Mouse (Mus musculus) heart, postnatal 25 days (tissue): Measurements from ENCODE around the gene Car15. TPM values are rescaled to one million over a fixed set of nuclear protein-coding genes. Genes with fewer than 3 reads are reported as not detected.

ENCODE experiments used
- DNase-seq: peaks from one replicate; pipeline ENCODE4 v3.0.0; 2022; ENCODE audit warnings: low spot score
- intact Hi-C: fragments of 180-260 bp; cut with DNase I; formaldehyde crosslinking; loops from one replicate; pipeline ENCODE4 v1.15.1; 2025
- total RNA-seq, 2 experiments: library from RNA; stranded (reverse); gene quantifications; 2 replicates each; pipeline ENCODE4 v1.2.3; 2021

Gene Car15
- 1 to 10 TPM; 1.8 to 2.5 TPM for total RNA-seq

DNA sequence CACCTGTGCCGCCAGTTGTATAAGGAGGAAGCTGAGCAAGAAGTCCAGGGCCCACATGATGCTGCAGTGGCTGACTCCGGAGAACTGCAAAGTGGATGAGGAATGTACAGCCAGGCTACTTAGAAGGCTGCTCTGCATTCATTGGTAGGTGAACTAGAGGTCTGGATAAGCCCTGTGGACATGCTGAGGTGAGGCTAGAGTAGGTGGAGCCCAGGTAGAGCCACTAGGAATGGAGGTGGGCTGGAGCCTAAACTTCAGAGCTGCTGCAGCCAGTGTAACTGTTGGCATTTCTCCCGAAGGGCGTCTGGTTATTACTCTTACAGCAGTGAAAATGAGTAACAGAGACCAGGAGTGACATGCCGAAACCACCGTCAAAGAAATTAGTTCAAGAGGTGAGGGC lies at the start of gene Car15:
TSS of gene Car15 (minus strand) at position 314 of the 400 bp plus-strand sequence.
- intact Hi-C loops = no loop called here
- no peak for DNase-seq

DNA sequence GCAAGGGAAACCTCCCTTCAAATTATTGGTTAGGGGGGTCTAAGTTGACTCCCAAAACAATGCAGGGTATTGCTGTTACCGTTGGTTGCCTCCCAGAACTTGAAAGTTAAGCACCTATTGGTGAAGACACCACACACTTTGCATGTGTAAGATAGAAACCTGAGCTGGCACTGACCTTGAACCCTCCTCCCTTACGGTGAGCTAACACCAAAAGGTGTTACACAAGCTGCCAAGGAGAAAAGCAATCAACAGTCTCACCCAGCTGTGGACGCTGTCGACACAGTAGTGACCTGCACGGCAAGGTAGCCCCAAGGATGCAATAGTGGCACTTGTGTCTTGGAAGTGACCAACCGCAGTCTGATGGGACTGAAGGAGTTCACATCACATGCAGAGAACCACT lies 46.0 kb upstream of the Car15 start:
- no peak for DNase-seq
- intact Hi-C loops = no loop called here

DNA sequence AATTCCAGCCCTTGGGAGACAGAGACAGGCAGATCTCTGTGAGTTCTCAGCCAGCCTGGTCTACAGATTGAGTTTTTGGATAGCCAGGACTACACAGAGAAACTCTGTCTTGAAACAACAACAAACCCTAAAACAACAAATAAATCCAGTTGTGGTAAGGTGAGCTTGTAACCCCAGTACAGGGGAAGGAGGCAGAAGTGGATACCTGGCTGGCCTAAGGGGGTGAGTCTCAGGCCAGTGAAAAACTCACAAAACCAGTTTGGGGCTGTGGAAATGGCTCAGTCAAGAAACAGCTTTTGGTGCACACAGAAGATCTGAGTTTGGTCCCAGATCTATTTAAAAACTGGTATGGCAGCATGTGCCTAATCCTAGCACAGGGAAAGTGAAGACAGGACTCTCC lies 44.0 kb upstream of the Car15 start:
- DNase-seq = no peak
- intact Hi-C loops = no loop called here

DNA sequence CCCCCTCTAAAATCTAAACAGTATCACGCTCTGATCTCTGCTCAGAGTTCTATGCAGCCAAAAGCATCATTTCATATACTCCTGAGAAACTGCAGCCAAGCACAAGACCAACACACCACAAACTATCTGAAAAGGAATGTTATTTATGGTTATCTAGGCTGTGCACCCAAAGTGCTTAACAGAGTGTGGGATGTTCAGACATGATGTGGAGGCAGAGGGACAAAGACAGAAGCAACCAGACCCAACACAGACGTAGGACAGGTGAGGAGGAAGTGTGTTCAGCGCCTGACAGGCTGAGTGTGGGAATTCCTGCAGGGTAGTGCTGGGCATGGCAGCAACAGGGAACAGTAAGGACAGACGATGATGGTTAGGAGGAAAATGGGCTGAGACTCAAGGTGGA lies 41.4 kb upstream of the Car15 start:
- no peak for DNase-seq
- intact Hi-C loops = no loop called here

DNA sequence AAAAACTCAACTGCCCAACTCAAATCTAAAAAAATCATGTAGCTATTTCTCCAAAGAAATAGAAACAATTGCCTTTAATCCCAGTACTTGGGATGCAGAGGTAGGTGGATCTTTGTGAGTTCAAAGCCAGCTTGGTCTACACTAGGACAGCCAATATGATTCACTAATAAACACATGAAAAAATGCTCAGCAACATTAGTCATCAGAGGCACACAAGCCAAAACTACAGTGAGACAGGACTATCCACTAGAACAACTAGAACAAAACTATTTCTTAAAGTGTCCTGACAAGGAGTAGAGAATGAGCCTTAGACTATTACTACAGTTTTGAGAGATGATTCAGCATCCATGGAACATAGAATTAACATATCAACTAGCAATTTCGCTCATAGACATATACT lies 37.9 kb upstream of the Car15 start:
- no peak for DNase-seq
- intact Hi-C loops = no loop called here

DNA sequence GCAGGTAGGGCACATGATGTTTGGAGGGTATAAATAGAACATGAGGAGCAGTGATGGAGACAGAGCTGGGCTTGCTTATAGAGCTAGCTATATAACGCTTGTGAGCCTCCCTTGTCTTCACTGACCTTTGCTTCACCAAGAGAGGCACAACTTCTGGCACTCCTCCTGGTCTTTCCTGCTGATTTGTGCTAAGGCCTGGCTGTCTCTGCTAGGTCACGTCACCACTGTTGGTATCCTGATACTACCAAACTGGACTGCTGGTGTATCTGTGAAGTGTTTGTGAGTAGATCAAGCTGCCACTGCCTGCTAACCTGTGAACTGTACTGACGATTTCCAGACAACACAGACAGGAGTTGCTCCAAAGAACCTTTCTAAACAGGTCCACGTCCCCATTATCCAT lies 37.0 kb upstream of the Car15 start:
- no peak for DNase-seq
- intact Hi-C loops = no loop called here

DNA sequence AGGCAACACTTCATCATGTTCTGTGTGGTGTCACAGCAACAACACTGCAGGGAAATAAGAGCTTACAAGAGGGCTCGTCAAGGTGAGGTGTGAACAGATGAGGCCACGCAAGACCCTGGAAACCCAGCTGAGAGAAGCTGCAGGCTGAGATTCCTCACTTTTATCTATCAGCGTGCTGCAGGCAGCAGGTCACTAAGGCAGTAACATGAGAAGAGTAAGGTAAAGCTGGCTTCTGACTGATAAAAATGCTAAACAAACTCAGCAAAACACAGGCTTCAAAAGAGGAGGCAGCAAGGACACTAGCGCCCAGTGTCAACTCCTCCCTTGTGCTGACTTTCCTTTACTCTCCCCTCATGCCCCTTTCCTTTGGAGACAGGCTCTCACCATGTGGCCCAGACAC lies 34.8 kb upstream of the Car15 start:
- intact Hi-C loops = no loop called here
- DNase-seq = no peak

DNA sequence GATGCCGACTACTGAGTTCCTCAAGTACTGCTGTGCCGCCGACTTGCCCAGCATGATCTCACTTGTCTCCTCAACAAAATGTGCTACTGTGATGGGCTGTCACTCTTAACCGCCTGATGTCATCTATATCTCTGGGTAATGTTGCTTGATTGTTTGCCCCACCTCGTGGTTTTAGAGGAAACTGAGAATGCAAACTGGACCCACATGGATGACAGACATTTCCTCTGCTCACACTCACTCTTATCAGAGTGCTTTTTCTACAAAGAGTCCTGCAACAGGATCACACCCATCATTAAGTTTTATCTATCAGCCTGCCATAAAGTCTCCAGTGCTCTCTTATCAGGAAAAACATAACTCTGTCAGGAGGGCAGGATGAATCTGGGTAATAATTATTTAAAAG lies 33.1 kb upstream of the Car15 start:
- intact Hi-C loops = no loop called here
- DNase-seq = no peak

DNA sequence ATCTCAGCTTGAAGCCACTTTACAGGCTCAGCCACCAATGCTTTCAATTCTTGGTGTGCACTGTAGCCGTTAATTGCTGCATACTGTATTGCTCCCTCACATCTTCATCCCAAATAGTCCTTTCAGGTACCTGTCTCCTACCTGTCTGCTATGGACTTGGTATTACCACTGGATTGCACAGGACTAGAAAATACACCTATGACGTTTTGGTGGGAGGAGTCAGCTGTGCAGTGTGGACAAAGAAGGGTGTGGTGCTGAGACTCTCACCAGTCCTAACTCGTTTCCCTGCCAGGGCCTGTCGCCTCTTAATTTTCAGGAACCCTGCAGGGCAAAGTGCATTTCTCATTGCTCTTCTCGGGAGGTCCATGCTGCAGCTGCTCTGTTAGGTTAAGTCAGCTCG lies 27.6 kb upstream of the Car15 start:
- intact Hi-C loops = no loop called here
- DNase-seq = no peak

DNA sequence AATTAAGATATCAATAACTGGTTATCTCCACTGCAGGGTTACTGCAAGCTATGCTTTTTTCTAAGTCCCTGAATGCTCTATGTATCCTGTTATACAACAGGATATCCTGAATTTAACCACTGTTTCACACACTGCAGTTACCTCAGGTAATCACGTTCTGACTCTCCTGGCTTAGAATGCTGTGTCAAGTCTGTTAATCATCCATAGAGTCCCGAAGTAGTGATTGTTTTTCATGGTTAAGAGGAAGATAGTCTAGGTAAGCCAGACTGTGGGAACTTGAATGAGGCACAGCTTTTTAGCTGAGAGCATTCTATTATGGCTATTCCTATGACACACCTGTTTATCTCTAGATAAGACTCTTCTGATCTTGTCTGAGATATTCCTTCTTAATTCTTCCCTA lies 27.1 kb upstream of the Car15 start:
- no peak for DNase-seq
- intact Hi-C loops = no loop called here

DNA sequence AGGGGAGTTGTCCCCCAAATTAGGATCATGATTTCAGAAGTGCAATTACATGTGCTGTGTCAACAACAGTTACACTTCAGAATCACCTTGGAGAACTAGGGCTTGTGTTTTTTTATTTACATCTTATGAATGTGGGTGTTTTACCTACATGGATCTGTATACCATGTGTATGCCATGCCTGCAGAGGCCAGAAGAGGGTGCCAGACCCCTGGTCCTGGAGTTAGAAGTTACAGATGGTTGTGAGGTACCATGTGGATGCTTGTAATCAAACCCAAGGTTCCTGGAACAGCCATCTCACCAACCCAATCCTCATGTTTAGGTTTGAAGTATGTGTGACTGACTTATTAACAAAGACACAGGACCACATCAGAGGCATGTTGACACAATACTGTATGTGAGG lies 20.4 kb upstream of the Car15 start:
- intact Hi-C loops = loop anchor here (5.0 kb wide), 1 partner anchor 129 kb away; no protein-coding TSS in a partner anchor
- no peak for DNase-seq

DNA sequence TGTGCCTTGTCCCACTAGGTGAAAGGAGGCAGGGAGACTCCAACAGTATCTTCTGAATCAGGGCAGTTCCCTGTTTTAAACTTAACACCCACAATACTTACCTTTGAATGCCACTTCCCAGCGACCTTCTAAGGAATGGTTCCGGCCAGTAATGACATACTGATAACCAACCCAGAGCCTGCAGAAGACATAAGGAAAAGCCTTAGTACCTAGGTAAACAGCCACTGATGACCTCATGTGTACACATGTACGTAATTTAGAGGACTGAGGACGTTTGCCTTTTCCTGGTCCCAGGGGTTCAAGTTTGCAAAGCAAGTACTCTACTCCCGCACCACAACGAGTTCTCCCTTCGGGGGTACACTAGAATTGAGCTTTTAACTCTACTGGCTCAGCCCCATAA lies 19.0 kb upstream of the Car15 start:
- intact Hi-C loops = loop anchor here (5.0 kb wide), 1 partner anchor 130 kb away; no protein-coding TSS in a partner anchor
- no peak for DNase-seq

DNA sequence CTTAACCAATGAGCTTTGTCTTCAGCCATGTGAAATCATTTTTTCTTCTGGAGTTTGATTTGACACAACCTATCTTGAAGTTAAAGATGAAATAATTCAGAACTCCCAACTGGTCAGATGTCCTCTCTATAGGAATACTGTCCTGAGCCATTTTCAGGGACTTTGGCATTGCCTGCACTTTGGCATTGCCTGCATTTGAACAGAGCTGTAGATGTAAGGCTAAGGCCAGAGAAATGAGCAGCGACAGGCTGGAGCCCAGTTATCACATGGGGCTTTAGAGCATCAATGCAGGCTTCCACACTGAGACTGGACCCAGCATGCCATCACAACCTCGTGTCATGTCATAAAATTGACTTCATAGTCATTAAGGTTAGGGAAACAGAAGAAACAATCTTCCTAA lies 15.1 kb upstream of the Car15 start:
- DNase-seq = no peak
- intact Hi-C loops = no loop called here

DNA sequence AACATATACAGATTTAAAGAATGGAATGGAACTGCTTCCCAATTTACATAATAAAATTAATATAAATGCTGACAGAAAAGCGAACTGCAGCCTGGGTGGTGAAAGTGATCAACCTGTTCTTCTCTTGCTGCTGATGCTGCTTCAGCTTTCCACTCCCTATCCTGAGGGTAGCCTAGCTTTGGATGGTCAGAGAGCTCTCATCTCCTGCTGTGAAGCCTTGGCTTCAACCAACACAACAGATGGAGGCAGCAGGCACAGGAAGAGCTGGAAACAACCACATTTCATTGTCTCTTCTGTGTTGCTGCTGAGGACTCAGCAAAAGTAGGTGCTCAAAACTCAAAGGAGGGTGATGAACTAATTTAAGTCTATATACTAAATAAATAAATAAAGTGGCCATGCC lies 13.7 kb upstream of the Car15 start:
- intact Hi-C loops = no loop called here

DNA sequence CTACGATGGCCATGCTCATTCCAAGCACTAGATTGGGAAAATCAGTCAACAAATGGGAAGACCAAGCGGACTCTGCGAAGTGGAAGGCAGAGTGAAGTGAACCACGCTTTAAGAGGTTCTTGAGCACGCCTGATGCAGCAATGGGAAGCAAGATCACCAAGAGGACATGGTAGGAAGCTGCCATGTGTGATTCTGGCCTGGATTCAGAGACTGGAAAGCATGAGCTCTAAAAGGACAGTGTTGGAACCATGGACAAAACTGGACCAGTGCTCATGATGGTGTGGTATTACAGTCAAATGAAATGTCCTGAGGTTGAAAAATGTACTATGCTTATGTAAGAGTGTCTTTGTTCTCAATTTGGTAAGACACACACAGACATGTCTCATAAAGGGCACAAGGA lies 13.2 kb upstream of the Car15 start:
- DNase-seq = no peak
- intact Hi-C loops = no loop called here

More for the DNA sequence above, 13.7 kb upstream of the Car15 start:
- no peak for DNase-seq

DNA sequence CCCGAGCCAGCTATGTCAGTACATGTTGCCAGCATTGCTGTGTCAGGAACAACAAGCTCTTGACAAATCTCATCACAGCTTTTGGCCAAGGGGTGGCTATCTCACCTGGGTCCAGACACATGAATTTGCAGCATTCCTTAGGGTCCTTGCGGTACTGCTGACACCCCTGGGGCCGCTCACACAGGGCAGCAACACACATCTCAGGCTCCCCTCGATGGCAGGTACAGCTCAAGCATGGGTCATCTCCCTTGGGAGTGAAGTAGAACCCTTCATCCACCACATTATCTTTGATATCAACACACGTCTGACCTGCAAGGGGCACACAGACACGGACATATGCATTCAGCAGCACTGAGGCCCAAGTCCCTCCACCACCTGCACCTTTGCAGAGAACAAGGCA lies 11.3 kb upstream of the Car15 start:
- intact Hi-C loops = no loop called here

DNA sequence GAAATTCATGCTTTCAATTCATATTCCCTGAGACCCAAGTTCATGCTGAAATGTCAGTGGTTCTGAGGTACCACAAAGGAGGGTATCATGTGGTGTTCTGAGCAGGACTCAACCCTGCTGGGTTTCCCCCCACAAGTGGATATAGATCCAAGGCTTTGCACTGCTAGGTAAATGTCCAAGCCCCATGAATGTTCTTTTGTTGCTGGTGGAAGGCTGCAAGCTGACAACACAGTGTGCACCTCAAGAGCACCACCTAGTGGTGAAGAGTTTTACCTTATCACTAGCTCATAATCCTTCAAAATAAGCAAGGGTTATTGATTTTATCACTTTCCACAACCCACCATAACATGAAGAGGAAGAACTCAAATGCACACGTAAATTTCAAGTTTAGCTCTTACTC lies 10.8 kb upstream of the Car15 start:
- DNase-seq = no peak
- intact Hi-C loops = no loop called here

More for the DNA sequence above, 11.3 kb upstream of the Car15 start:
- no peak for DNase-seq

DNA sequence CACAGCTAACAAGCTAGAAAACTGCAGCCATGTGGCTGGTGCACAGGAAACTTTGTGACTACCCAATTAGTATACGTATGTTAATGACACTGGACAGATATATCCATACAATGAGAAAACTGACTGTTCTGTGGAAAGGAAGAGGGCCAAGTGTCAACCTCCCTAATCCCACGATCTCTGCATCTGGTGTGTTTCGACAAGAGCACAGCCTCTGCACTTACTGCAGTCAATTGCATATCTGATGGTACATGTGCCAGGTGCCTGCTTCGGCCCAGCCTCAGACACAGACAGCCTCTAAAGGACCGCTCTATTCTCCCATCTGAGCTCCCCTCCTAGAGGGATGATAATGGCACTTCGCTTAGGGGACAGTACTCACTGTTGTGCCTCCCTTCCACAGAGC lies 10.3 kb upstream of the Car15 start:
- intact Hi-C loops = no loop called here
- no peak for DNase-seq

DNA sequence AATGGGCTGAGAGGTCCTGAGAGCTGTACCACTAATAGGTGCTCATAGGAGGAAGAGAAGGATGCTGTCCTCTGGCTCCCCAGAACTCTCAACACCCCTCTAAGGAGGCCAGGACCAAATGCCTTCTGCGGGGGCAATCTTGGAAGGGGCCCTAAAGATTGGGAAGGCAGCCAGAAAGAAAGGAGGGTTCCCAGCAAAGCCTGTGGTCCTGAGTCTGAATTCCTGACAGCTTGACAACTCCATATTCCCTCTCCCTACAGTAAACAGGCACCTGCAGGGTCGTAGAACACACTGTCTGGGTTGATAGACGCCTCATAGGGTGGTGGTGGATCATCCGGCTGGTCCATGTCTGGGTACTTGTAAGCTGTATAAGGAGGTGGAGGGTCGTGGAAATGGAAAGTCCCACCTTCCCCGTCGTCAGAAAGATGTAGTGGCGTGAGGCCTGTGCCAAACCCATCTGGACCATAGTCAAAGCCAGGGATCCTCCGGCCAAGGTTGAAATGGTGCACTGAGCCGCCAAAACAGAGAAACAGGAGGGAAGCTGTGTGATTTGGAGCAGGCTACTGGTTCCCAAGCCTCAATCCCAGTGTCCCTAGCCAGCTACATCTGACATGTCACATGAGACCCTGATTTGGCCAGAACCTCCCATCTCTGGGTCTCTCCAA lies 5.7 kb upstream of the Car15 start:
- DNase-seq = no peak
- intact Hi-C loops = no loop called here

DNA sequence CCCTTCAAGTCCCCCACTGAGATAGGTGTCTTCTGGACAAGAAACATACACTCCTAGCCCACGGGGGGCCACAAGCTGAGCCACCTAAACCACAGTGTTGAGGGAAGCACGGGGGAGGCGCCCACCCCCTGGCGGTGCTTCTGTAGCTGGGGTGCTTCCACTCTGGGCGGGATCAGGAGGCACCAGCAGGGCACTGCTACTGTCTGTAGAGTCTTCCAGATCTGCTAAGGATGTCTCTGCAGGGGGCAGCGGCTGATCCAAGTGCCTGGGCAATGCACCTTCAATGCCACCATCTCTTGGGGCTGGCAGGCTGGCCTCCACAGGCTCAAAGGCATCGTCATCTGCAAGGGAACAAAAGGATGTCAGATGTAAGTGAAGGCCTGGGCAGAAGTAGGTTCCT lies 4.3 kb upstream of the Car15 start:
- no peak for DNase-seq
- intact Hi-C loops = no loop called here

DNA sequence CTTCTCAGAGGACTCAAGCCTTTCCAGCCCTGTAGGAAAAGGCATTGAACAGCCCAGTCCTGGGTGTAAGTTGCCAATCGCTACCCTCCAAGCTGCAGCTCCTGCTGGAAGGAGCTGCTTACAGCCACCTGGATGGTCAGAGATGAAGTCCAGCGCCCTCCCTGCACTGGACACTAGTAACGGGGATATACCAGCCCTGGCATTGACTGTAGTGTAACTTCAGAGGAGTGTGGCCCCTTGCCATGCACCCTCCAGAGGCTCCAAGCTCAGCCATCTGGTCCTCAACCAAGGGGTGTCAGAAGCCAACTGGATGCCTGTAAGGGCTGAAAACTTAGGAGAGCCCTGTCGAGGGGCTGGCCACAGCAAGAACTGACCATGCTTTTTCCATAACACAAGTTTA lies 1.8 kb upstream of the Car15 start:
- intact Hi-C loops = no loop called here
- no peak for DNase-seq

DNA sequence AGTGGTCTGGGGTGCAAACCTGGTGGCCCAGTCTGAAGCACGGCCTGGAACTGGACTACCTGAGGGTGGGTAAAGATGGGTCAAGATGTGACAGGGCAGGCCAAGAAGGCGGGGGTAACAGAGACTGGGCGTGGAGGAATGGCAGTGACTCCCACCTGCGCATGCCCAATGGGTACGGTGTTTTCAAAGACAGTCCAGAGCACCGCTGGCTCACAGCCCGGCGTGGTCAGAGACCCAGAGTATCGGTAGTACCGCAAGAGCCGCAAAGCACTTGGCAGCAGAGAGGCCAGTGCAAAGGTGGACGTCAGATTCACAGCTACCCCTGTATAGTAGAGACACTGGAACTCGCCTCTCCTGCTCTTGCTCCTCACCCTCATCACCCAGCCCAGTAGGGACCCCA lies 2.7 kb downstream of the Car15 start:
- intact Hi-C loops = no loop called here
- DNase-seq = no peak

DNA sequence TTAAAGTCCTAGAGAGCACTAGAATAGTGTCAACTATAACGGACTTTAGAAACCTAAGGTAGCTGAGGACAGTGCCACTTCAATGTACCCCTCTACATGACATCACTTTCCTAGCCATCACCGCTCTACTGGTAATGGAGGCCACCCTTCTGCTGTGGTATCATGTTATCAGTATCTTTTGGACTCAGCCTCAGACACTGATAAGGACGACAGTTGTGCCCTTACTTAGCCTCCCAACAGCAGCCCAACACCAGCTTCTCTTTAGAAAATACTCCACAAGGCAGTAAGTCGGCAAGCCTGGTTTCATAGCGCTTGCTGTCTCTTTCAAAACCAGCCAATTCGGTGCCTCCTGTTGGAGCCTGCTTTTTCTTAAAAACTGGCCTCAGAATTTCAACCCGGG lies 3.6 kb downstream of the Car15 start:
- no peak for DNase-seq
- intact Hi-C loops = no loop called here
